Mouse (Mus musculus) kidney, postnatal 0 days (tissue): Measurements from ENCODE around the gene Exoc2. TPM values are rescaled to one million over a fixed set of nuclear protein-coding genes. Genes with fewer than 3 reads are reported as not detected.

ENCODE experiments used
- ATAC-seq: fragments of 200-750 bp; cut with Nextera tagmentation; replicated peaks from 2 replicates; pipeline ENCODE4 v1.8.0; 2017; ENCODE audit warnings: low read depth, moderate number of reproducible peaks, moderate TSS enrichment, moderate library complexity; ENCODE audit not compliant: low FRiP score
- DNase-seq: peaks from one replicate; pipeline ENCODE4 v3.0.0-alpha.2; 2016; ENCODE audit warnings: low spot score
- H3K27ac ChIP-seq: fragments of 300-500 bp; sonication (generic); 2 replicates; pipeline ENCODE4 v1.5.1; 2014; ENCODE audit warnings: mild to moderate bottlenecking
- H3K27me3 ChIP-seq: fragments of 300-500 bp; sonication (generic); 2 replicates; pipeline ENCODE4 v1.6.1; 2014; ENCODE audit warnings: low read length, mixed read lengths; ENCODE audit not compliant: insufficient read depth
- H3K36me3 ChIP-seq: fragments of 300-500 bp; sonication (generic); 2 replicates; pipeline ENCODE4 v1.6.1; 2014; ENCODE audit warnings: low read length, mixed read lengths; ENCODE audit not compliant: insufficient read depth
- H3K4me1 ChIP-seq: fragments of 300-500 bp; sonication (generic); replicated peaks from 2 replicates; pipeline ENCODE4 v1.6.1; 2014; ENCODE audit warnings: antibody characterized with exemption, low read length, mixed read lengths; ENCODE audit not compliant: insufficient read depth
- H3K4me2 ChIP-seq: fragments of 300-500 bp; sonication (generic); 2 replicates; pipeline ENCODE4 v1.6.1; 2014; ENCODE audit warnings: mild to moderate bottlenecking, low read length, moderate library complexity, mixed read lengths
- H3K4me3 ChIP-seq: fragments of 300-500 bp; sonication (generic); replicated peaks from 2 replicates; pipeline ENCODE4 v1.5.1; 2014; ENCODE audit warnings: low read depth, low read length
- H3K9ac ChIP-seq: fragments of 300-500 bp; sonication (generic); 2 replicates; pipeline ENCODE4 v1.6.1; 2014; ENCODE audit warnings: low read depth, low read length
- H3K9me3 ChIP-seq: fragments of 300-500 bp; sonication (generic); replicated peaks from 2 replicates; pipeline ENCODE4 v1.6.1; 2016; ENCODE audit warnings: low read length, inconsistent platforms, mixed read lengths
- CTCF ChIP-seq: IDR thresholded peaks from 2 replicates; pipeline ENCODE4 v1.5.1; 2016; ENCODE audit warnings: antibody characterized with exemption, low read depth, mild to moderate bottlenecking, moderate library complexity
- WGBS: fragments of 180-500 bp; shearing (Covaris S2); extraction: QIAGEN DNeasy Blood & Tissue Kit; methylation state at CpG from one replicate; pipeline ENCODE4 v1.1.7; 2014; 5-methylcytosine and 5-hydroxymethylcytosine counted together
- polyA plus RNA-seq: library from polyadenylated mRNA; unstranded; fragments of >200 nt; fragmentation: Nextera tagmentation; extraction: Ambion mirVana; gene quantifications from 2 replicates; pipeline ENCODE4 v1.2.1, GENCODE M21; 2015

Exoc2 gene
- polyA plus RNA-seq, 1 experiment from 2014 or later: 22.1 TPM

DNA sequence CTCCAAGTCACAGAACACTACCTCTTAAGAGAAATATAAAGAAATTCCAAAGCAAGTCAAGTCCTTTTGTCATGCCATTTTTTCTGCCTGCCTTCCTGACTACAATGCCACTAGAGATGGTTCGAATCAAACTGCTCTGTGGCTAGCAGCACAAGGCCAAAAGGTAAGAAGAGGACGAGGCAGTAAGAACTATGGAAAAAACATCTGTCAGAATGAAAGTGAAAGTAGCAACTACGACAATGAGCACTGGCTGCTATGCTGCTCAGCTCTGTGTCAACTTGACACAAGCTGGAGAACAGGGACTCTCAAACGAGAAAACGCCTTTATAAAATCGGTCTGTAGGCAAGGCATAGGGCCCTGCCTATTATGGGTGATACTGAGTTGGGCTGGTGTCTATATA is 40.9 kb downstream of the Exoc2 start:
- Histone ChIP-seq H3K4me2 (no peak overlapping the region), H3K9ac (no peak overlapping the region), H3K4me1 (no peaks in the 10 kb centered on the region), H3K9me3 (no peaks in the 10 kb centered on the region), H3K27ac (no peak overlapping the region), H3K4me3 (no peak overlapping the region), H3K36me3 (no peaks in the 10 kb centered on the region), H3K27me3 (no peaks in the 10 kb centered on the region)
- WGBS: 81% methylated on average over 6 of the region's 6 CpGs
- DNase-seq (no peak), ATAC-seq (no peak)
- TF ChIP-seq CTCF: no peak

GRCm38 (mm10) chr13:30931613-30932012 is 42.3 kb downstream of the Exoc2 start:
- Histone ChIP-seq H3K27ac (no peak overlapping the region), H3K27me3 (no peaks in the 10 kb centered on the region), H3K4me2 (no peak overlapping the region), H3K4me3 (no peak overlapping the region), H3K36me3 (no peaks in the 10 kb centered on the region), H3K9me3 (no peaks in the 10 kb centered on the region), H3K9ac (no peak overlapping the region), H3K4me1 (no peaks in the 10 kb centered on the region)
- ATAC-seq: no peak
- 75% methylated on average over 4 of the region's 4 CpGs for whole genome bisulfite sequencing
- DNase-seq: no peak
- TF ChIP-seq CTCF: no peak

- H3K4me2 ChIP-seq: no peak overlapping the region
- H3K4me3 ChIP-seq: no peak overlapping the region
- H3K36me3 ChIP-seq: 0 out of 2 replicates have a peak, but pooled peaks cover 3% of the 10 kb centered on the region
- no peaks in the 10 kb centered on the region for H3K4me1 ChIP-seq
- H3K27me3 ChIP-seq: no peaks in the 10 kb centered on the region
- H3K9ac ChIP-seq: no peak overlapping the region
- 91% methylated on average over 2 of the region's 2 CpGs for WGBS
- no peaks in the 10 kb centered on the region for H3K9me3 ChIP-seq
- no peak overlapping the region for H3K27ac ChIP-seq
- DNase-seq (no peak), ATAC-seq (no peak)
- TF ChIP-seq CTCF: no peak
Measured at GRCm38 (mm10) chr13:30929119-30929518, 44.8 kb downstream of the Exoc2 start.

DNA sequence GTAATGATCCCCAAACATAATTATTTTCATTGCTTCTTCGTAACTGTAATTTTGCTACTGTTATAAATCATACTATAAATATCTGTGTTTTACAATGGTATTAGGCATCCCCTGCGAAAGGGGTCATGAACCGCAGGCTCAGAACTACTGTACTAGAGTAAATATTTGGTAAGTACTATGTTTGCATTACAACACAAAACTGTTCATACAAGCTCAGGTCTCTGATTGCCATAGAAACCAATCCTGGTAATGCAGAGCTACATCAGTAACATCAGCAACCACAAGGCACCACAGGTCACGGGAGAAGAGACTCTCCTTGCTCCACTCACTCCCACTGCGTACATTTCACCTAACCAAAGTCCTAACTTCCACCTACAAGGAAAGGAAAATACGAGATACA is 49.6 kb downstream of the Exoc2 start:
- Histone ChIP-seq H3K36me3 (0 out of 2 replicates have a peak, but pooled peaks cover 3% of the 10 kb centered on the region), H3K4me1 (no peaks in the 10 kb centered on the region), H3K9ac (no peak overlapping the region), H3K27me3 (no peaks in the 10 kb centered on the region), H3K4me3 (no peak overlapping the region), H3K27ac (no peak overlapping the region), H3K9me3 (no peaks in the 10 kb centered on the region), H3K4me2 (no peak overlapping the region)
- no peak for ATAC-seq
- no peak for DNase-seq
- TF ChIP-seq CTCF: no peak
- 86% methylated on average over 6 of the region's 6 CpGs for WGBS

GRCm38 (mm10) chr13:30921914-30922313 is 52.0 kb downstream of the Exoc2 start:
- Histone ChIP-seq H3K9me3 (no peaks in the 10 kb centered on the region), H3K4me1 (no peaks in the 10 kb centered on the region), H3K4me3 (no peak overlapping the region), H3K27me3 (no peaks in the 10 kb centered on the region), H3K27ac (no peak overlapping the region), H3K9ac (no peak overlapping the region), H3K36me3 (0 out of 2 replicates have a peak, but pooled peaks cover 3% of the 10 kb centered on the region), H3K4me2 (no peak overlapping the region)
- WGBS: 89% methylated on average over 4 of the region's 4 CpGs
- no peak for TF ChIP-seq CTCF
- DNase-seq: no peak
- no peak for ATAC-seq

GRCm38 (mm10) chr13:30913757-30914156 is 60.1 kb downstream of the Exoc2 start:
- ATAC-seq: no peak

DNA sequence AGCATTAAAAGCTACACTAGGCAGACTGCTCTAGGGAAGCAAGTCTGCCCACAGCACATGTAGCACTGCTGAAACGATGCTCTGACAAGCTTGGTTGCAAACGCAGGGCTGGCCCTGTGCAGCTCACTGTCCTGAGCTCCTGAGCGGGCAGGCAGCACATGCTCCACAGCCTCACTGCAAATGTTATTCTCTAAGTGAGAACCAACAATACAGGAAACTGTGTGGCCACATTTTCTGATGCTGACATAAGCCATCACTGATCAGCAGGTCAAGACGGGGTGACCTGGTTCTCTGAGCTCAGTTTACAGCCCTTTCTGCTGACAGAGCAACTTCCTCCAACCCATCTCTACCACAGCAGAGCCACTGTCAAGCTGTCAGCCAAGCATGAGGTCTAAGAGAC is 60.9 kb downstream of the Exoc2 start:
- DNase-seq (peak; percentile 16), ATAC-seq (0 out of 2 replicates have a peak, but pooled peaks have one; percentile 33)
- Histone ChIP-seq H3K4me3 (no peak overlapping the region), H3K4me1 (no peaks in the 10 kb centered on the region), H3K36me3 (peaks cover 3% of the 10 kb centered on the region; the same call in 1 of the 2 replicates), H3K27me3 (no peaks in the 10 kb centered on the region), H3K9ac (no peak overlapping the region), H3K27ac (no peak overlapping the region), H3K9me3 (no peaks in the 10 kb centered on the region), H3K4me2 (no peak overlapping the region)
- 13% methylated on average over 4 of the region's 4 CpGs for WGBS
- TF ChIP-seq CTCF: no peak

More at GRCm38 (mm10) chr13:30913757-30914156, 60.1 kb downstream of the Exoc2 start:
- H3K9ac ChIP-seq: no peak overlapping the region
- TF ChIP-seq CTCF: no peak
- H3K27ac ChIP-seq: no peak overlapping the region
- no peak overlapping the region for H3K4me2 ChIP-seq
- no peak overlapping the region for H3K4me3 ChIP-seq
- no peaks in the 10 kb centered on the region for H3K4me1 ChIP-seq
- no peaks in the 10 kb centered on the region for H3K9me3 ChIP-seq
- no peak for DNase-seq
- H3K27me3 ChIP-seq: no peaks in the 10 kb centered on the region
- H3K36me3 ChIP-seq: peaks cover 3% of the 10 kb centered on the region; the same call in 1 of the 2 replicates
